Mouse (Mus musculus) hindbrain, embryonic 12.5 days (tissue): ENCODE results near the gene Fam241b. TPM values are rescaled to one million over a fixed set of nuclear protein-coding genes. Genes with fewer than 3 reads are reported as not detected.
"Not testable (repeated sequence)": the region's sequence is repeated elsewhere in the genome, so short reads cannot be mapped to it uniquely, and the experiment has no call there.

Experiments used
- ATAC-seq: fragments of 200-750 bp; cut with Nextera tagmentation; 2 replicates; pipeline ENCODE4 v1.8.0; 2017; ENCODE audit warnings: moderate TSS enrichment; ENCODE audit not compliant: low FRiP score
- H3K27ac ChIP-seq: fragments of 300-500 bp; sonication (generic); 2 replicates; pipeline ENCODE4 v1.5.1; 2016; ENCODE audit warnings: mild to moderate bottlenecking
- H3K27me3 ChIP-seq: fragments of 300-500 bp; sonication (generic); 2 replicates; pipeline ENCODE4 v1.6.1; 2016; ENCODE audit warnings: mild to moderate bottlenecking
- H3K36me3 ChIP-seq: fragments of 300-500 bp; sonication (generic); 2 replicates; pipeline ENCODE4 v1.6.1; 2016; ENCODE audit warnings: mild to moderate bottlenecking
- H3K4me1 ChIP-seq: fragments of 300-500 bp; sonication (generic); 2 replicates; pipeline ENCODE4 v1.6.1; 2016
- H3K4me2 ChIP-seq: fragments of 300-500 bp; sonication (generic); replicated peaks from 2 replicates; pipeline ENCODE4 v1.6.1; 2016; ENCODE audit warnings: mild to moderate bottlenecking
- H3K4me3 ChIP-seq: fragments of 300-500 bp; sonication (generic); 2 replicates; pipeline ENCODE4 v1.5.1; 2016; ENCODE audit warnings: mild to moderate bottlenecking
- H3K9ac ChIP-seq: fragments of 300-500 bp; sonication (generic); 2 replicates; pipeline ENCODE4 v1.6.1; 2016; ENCODE audit warnings: mild to moderate bottlenecking, moderate library complexity
- H3K9me3 ChIP-seq: fragments of 300-500 bp; sonication (generic); replicated peaks from 2 replicates; pipeline ENCODE4 v1.6.1; 2016; ENCODE audit warnings: mild to moderate bottlenecking
- WGBS: fragments of 180-500 bp; shearing (Covaris S2); methylation state at CpG from one replicate; pipeline ENCODE4 v1.1.7; 2016; 5-methylcytosine and 5-hydroxymethylcytosine counted together
- polyA plus RNA-seq: library from polyadenylated mRNA; unstranded; fragments of >200 nt; fragmentation: Nextera tagmentation; extraction: Ambion mirVana; gene quantifications from 2 replicates; pipeline ENCODE4 v1.2.1, GENCODE M21; 2016

The Fam241b gene
- polyA plus RNA-seq, 1 experiment from 2014 or later, result 47.5 TPM

DNA sequence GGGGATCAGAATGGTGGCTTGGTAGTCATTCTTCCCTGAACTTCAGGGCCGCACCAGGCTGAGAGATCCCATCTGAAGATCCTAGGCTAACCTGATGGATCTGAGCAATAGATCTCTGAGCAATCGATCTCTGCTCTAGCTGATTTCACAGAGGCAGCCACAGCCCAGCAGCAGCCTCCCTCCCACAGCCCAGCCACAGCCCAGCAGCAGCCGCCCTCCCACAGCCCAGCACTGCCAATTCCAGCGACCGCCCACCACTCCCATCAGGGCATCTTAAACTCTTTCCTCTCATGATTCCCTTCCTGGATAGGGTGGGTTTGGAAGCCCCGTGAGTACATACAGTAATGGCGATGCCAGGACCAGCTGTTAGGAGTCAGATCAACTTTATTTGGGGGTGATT, 54.6 kb downstream of the Fam241b start:
- 68% methylated on average over 7 of the region's 7 CpGs for WGBS
- H3K9ac ChIP-seq, result no peak overlapping the region
- H3K4me1 ChIP-seq, result 0 out of 2 replicates have a peak, but pooled peaks cover 3% of the 10 kb centered on the region
- H3K4me2 ChIP-seq, result no peak overlapping the region
- no peak for ATAC-seq
- no peaks in the 10 kb centered on the region for H3K27me3 ChIP-seq
- H3K36me3 ChIP-seq, result no peaks in the 10 kb centered on the region
- H3K9me3 ChIP-seq, result no peaks in the 10 kb centered on the region
- no peak overlapping the region for H3K4me3 ChIP-seq
- no peak overlapping the region for H3K27ac ChIP-seq

DNA sequence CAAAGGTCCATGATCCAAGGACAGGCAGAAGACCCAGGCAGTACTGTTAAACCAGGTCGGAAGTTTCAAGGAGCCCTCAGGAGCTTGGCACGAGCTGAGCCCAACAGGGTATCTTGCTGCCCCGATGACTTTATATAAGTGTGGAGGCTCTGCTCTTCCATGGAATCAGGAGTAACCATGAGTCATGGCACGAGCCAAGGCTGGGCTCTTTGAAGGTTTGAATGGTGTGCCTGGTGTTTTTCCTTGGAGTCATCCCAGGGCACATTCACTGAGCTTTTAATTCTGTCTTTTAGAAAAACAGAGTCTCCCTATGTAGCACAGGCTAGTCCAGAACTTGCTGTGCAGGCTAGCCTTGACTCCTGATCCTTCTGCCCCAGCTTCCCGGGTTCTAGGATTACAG, 55.3 kb downstream of the Fam241b start:
- no peaks in the 10 kb centered on the region for H3K9me3 ChIP-seq
- no peak overlapping the region for H3K9ac ChIP-seq
- no peak for ATAC-seq
- 79% methylated on average over 5 of the region's 5 CpGs for WGBS
- H3K36me3 ChIP-seq, result no peaks in the 10 kb centered on the region
- H3K27me3 ChIP-seq, result no peaks in the 10 kb centered on the region
- no peak overlapping the region for H3K4me2 ChIP-seq
- no peak overlapping the region for H3K4me3 ChIP-seq
- no peak overlapping the region for H3K27ac ChIP-seq
- 0 out of 2 replicates have a peak, but pooled peaks cover 3% of the 10 kb centered on the region for H3K4me1 ChIP-seq

GRCm38 (mm10) chr10:62086826-62087225, 56.9 kb downstream of the Fam241b start:
- Histone ChIP-seq H3K27ac (no peak overlapping the region), H3K4me1 (0 out of 2 replicates have a peak, but pooled peaks cover 3% of the 10 kb centered on the region), H3K4me3 (no peak overlapping the region), H3K36me3 (no peaks in the 10 kb centered on the region), H3K4me2 (no peak overlapping the region), H3K9me3 (no peaks in the 10 kb centered on the region), H3K9ac (no peak overlapping the region), H3K27me3 (no peaks in the 10 kb centered on the region)
- 93% methylated on average over 5 of the region's 5 CpGs for WGBS
- ATAC-seq, result no peak

DNA sequence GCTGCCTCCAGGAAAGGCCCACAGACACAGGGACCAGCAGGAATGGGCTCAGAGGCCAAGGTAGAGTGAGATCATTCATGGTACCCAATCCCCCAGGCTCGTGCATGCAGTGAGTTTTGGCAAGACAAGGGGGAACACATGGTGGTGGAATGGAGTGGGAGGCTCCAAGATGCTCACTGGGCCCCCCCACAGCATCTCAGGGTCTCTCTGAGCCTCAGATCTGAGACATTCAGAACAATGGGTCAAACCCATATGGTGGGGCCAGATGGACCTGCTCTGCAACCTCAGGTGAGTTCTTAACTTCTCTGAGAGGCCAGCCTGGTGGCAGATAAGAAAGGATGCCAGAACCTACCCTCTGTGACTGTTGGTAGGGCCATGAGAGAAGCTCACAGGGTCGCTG, 57.7 kb downstream of the Fam241b start:
- no peak for ATAC-seq
- 63% methylated on average over 2 of the region's 2 CpGs for WGBS
- no peak overlapping the region for H3K4me3 ChIP-seq
- H3K36me3 ChIP-seq, result no peaks in the 10 kb centered on the region
- H3K27me3 ChIP-seq, result no peaks in the 10 kb centered on the region
- H3K9me3 ChIP-seq, result no peaks in the 10 kb centered on the region
- H3K9ac ChIP-seq, result no peak overlapping the region
- 0 out of 2 replicates have a peak, but pooled peaks cover 3% of the 10 kb centered on the region for H3K4me1 ChIP-seq
- H3K27ac ChIP-seq, result no peak overlapping the region
- H3K4me2 ChIP-seq, result no peak overlapping the region

- no peak overlapping the region for H3K4me2 ChIP-seq
- H3K9ac ChIP-seq, result no peak overlapping the region
- peaks cover 4% of the 10 kb centered on the region; the same call in 1 of the 2 replicates for H3K9me3 ChIP-seq
- no peak for ATAC-seq
- H3K4me3 ChIP-seq, result no peak overlapping the region
- H3K4me1 ChIP-seq, result no peaks in the 10 kb centered on the region
- no peaks in the 10 kb centered on the region for H3K27me3 ChIP-seq
- 79% methylated on average over 11 of the region's 11 CpGs for whole genome bisulfite sequencing
- no peaks in the 10 kb centered on the region for H3K36me3 ChIP-seq
- H3K27ac ChIP-seq, result no peak overlapping the region
Measured at GRCm38 (mm10) chr10:62076248-62077134, 67.2 kb downstream of the Fam241b start.

GRCm38 (mm10) chr10:62071346-62071745, 72.4 kb downstream of the Fam241b start:
- not testable (repeated sequence) for H3K9me3 ChIP-seq, H3K4me3 ChIP-seq, H3K27me3 ChIP-seq, H3K36me3 ChIP-seq, ATAC-seq, H3K27ac ChIP-seq, H3K4me2 ChIP-seq, H3K9ac ChIP-seq, H3K4me1 ChIP-seq
- 84% methylated on average over 14 of the region's 14 CpGs for WGBS

- Histone ChIP-seq H3K9me3 (no peaks in the 10 kb centered on the region), H3K27me3 (no peaks in the 10 kb centered on the region), H3K9ac (no peak overlapping the region), H3K4me1 (no peaks in the 10 kb centered on the region), H3K4me2 (no peak overlapping the region), H3K27ac (no peak overlapping the region), H3K4me3 (no peak overlapping the region), H3K36me3 (no peaks in the 10 kb centered on the region)
- 93% methylated on average over 8 of the region's 8 CpGs for WGBS
- no peak for ATAC-seq
Measured at GRCm38 (mm10) chr10:62070636-62071035, 73.1 kb downstream of the Fam241b start.

DNA sequence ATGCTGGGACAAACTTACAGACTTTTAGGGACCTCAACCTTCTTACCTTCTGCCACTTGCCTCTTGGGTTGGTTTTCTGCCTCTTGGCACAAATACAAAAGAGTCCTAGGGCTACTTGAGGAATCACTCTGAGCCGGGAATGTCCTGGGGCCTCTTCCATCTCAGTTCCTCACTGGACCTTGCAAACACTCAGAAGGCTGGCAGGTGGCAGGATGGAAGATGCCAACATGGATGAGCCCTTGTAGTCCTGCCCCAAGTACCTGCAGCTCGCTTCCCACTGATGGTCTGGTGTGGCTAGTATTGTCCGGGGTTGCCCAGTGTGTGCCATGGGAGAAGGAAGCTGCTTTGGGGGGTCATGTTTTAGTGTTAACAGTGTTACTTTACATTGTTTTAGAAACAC, 73.8 kb downstream of the Fam241b start:
- Histone ChIP-seq H3K4me1 (no peaks in the 10 kb centered on the region), H3K36me3 (no peaks in the 10 kb centered on the region), H3K27ac (no peak overlapping the region), H3K4me3 (no peak overlapping the region), H3K9me3 (no peaks in the 10 kb centered on the region), H3K27me3 (no peaks in the 10 kb centered on the region), H3K9ac (no peak overlapping the region), H3K4me2 (no peak overlapping the region)
- ATAC-seq, result no peak
- 92% methylated on average over 3 of the region's 3 CpGs for WGBS

DNA sequence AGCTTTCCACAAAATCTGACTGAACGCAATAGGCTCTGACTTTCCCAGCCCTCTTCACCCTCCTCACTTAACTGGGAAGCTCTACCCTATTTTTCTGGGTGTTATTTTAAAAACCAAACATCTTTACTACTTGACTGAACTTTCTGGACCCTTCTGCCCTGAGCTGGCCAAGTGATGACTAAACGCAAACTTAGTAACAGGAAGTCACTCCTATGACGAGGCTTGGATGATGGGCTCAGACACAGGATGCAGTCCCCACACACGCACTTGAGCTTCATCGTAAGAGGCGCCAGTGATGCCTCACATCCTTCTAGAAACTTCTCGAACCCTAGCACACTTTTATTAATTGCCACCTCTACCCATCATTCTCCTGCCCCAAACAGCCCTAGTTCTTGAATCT, 74.3 kb downstream of the Fam241b start:
- Histone ChIP-seq H3K4me1 (no peaks in the 10 kb centered on the region), H3K9ac (no peak overlapping the region), H3K4me2 (no peak overlapping the region), H3K4me3 (no peak overlapping the region), H3K36me3 (no peaks in the 10 kb centered on the region), H3K27ac (no peak overlapping the region), H3K27me3 (no peaks in the 10 kb centered on the region), H3K9me3 (no peaks in the 10 kb centered on the region)
- 90% methylated on average over 7 of the region's 7 CpGs for WGBS
- no peak for ATAC-seq

DNA sequence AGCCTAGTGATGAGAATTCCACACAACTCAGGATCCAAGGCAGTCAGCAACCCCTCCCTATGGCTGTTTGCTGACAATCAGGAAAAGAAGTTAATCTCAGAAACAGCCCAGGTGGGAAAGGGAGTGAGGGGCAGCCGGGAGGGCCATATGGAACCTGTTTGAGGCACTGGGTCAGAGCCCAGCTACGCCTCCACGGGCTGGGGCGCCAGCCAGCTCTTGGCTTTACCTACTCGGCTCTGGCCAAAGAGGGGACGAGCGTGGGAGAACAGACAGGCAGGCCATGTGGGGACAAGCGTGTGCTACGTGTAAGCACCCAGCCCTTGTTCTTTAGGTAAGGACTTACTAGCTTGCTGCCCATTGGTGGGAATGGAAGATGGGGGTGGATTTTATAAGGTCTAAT, 75.2 kb downstream of the Fam241b start:
- H3K9me3 ChIP-seq, result no peaks in the 10 kb centered on the region
- no peak overlapping the region for H3K27ac ChIP-seq
- no peaks in the 10 kb centered on the region for H3K36me3 ChIP-seq
- no peaks in the 10 kb centered on the region for H3K27me3 ChIP-seq
- H3K4me2 ChIP-seq, result no peak overlapping the region
- no peak for ATAC-seq
- no peak overlapping the region for H3K4me3 ChIP-seq
- no peaks in the 10 kb centered on the region for H3K4me1 ChIP-seq
- no peak overlapping the region for H3K9ac ChIP-seq
- 89% methylated on average over 9 of the region's 9 CpGs for WGBS

DNA sequence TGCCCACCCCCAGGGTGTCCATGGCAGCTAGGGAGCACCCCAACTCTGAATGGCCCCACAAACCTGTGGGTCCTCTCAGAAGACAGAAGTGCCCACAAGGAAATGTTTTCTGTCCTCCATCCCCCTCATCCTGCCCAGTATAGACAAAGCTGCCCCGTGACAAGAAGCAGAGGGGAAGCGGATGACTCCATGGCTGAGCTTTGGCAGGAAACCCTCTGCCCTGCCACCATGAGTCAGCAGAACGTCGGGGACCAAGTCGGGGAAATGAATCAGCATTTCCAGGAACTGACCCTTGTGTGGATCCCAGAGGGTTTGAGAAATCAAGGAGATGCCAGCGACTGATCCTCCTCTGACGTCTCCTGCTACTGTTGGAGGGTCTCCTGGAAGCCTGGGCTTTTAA, 77.5 kb downstream of the Fam241b start:
- H3K9ac ChIP-seq, result no peak overlapping the region
- no peak overlapping the region for H3K27ac ChIP-seq
- WGBS, result 77% methylated on average over 7 of the region's 7 CpGs
- no peaks in the 10 kb centered on the region for H3K9me3 ChIP-seq
- H3K4me1 ChIP-seq, result peaks cover 3% of the 10 kb centered on the region; the same call in 1 of the 2 replicates
- H3K4me3 ChIP-seq, result no peak overlapping the region
- H3K27me3 ChIP-seq, result no peaks in the 10 kb centered on the region
- no peak for ATAC-seq
- no peaks in the 10 kb centered on the region for H3K36me3 ChIP-seq
- H3K4me2 ChIP-seq, result no peak overlapping the region

DNA sequence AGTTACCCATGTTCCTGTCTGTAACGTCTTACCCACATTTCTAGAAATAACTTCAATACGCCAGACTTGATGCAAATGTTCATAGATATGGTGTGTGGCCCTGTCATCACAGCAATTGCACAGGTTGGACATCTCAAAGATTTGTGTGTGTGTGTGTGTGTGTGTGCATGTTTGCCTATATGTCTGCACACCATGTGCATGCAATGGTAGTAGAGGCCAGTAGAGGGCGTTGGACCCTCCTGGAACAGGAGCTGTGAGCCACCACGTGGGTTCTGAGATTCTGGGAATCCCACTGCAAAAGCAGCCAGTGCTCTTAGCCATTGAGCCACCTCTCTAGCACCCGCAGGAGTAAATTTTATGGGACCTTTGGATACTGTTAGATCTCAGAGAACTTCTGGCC, 80.9 kb downstream of the Fam241b start:
- H3K4me3 ChIP-seq, result no peak overlapping the region
- no peaks in the 10 kb centered on the region for H3K9me3 ChIP-seq
- no peak overlapping the region for H3K27ac ChIP-seq
- H3K4me2 ChIP-seq, result no peak overlapping the region
- H3K4me1 ChIP-seq, result peaks cover 33% of the 10 kb centered on the region
- no peaks in the 10 kb centered on the region for H3K27me3 ChIP-seq
- no peak for ATAC-seq
- WGBS, result 66% methylated on average over 5 of the region's 5 CpGs
- no peaks in the 10 kb centered on the region for H3K36me3 ChIP-seq
- H3K9ac ChIP-seq, result no peak overlapping the region
